Mouse (Mus musculus): Measurements from ENCODE around the gene Bub1b. TPM values are rescaled to one million over a fixed set of nuclear protein-coding genes. Genes with fewer than 3 reads are reported as not detected.

The Bub1b gene
- polyA plus RNA-seq, 1 experiment from 2014 or later, result 87.8 TPM

DNA sequence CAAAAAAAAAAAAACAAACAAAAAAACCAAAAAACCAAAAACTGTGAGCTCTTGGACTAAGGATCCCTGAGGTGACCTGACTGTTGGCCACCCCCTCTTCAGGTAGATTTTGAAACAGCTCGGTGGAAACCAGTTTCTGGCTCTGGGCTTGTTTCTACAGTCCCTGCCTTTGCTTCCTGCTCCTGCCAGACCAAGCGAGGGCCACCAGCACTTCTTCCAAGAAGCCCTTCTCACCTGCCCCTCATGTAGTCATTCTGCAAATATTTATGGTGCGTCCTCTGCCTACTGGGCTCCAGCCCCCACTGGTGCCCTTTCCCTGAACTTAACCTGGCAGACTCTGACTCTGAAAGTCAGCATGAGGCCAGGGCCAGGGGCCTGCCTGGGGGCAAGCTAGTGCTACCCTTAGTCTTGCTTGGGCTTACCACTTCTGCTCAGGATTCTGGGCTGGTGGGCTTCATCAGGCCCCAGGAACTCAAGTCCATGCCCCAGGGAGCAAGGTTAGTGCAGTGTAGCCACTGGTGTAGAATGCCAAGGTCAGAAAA lies 67.0 kb downstream of the Bub1b start:
- no peak for DNase-seq (ENCODE audit: low spot score)

- no peak for DNase-seq (ENCODE audit: low spot score)
These were observed 67.6 kb downstream of the Bub1b start for GRCm38 (mm10) chr2:118665616-118666015.

DNA sequence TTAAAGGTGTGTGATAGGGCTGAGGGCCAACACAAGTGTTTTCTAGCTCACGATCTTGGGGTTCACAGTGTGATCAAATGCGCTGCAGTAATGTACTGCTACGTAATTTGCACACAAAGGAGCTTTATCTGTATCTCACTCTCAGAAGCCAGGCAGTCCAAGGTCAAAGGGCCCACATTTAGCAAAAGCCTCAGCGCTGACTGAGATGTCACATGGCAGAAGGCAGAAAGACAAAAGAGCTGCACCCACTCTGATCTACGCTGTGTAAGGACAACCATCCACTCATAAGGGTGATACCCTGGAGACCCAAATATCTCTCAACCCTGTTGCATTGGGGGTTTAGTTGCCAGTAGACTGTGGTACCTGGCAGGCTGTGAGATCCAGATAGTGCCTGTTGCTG lies 69.2 kb downstream of the Bub1b start:
- DNase-seq (ENCODE audit: low spot score), result no peak

GRCm38 (mm10) chr2:118669245-118669644 lies 71.2 kb downstream of the Bub1b start:
- DNase-seq (ENCODE audit: low spot score), result peak; percentile 25

- no peak for DNase-seq (ENCODE audit: low spot score)
These were observed 71.8 kb downstream of the Bub1b start for GRCm38 (mm10) chr2:118669785-118670184.

DNA sequence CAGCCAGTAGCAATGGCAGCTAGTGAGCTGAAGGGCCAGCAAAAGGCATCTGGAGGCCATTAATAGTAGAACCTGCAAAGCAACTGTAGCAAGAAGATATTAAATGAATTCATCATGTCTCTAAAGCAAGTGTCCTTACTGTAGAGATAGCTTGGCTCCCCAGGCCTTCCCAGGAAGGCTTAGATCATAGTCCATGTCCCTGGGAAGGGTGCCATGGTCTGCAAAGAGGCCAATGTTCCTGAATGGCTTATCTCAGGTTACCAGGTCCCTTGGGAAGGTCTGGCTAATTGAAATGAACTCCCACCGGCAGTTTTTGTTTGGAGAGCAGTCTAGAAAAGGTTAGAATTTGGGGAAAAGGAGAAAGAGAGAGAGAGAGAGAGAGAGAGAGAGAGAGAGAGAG lies 73.7 kb downstream of the Bub1b start:
- no peak for DNase-seq (ENCODE audit: low spot score)

DNA sequence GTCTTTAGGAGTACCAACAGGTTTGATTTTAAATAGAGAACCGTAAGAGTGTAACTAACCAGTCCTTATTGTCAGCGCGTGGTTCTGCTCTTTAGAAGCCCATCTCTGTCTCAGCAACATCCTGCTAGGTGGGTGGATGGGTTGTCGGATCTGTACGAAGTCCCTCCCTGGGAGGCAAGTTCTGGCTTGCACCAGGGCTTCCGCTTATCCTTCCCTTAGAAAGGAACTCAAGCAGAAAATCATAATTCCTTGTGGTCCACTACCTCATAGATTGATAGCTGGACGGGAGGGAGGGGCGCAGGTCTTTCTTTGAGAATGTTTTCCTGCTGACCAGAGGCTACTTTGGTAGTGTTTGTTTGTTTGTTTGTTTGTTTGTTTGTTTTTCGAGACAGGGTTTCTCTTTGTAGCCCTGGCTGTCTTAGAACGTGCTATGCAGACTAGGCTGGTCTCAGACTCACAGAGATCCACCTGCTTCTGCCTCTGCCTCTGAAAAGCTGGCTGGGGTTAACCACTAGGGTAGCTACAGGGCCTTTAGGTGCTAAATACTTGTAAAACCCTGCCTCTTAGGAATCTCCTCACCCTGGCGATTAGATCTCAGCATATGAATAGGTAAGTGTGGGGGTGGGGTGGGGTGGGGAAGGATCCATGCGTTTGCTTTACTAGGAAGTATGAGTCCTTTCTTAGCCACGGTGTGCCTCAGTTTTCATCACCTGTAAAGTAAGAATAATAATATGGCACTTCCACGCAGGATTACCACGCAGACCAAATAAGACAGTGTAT lies 75.9 kb downstream of the Bub1b start:
- DNase-seq (ENCODE audit: low spot score), result no peak

DNA sequence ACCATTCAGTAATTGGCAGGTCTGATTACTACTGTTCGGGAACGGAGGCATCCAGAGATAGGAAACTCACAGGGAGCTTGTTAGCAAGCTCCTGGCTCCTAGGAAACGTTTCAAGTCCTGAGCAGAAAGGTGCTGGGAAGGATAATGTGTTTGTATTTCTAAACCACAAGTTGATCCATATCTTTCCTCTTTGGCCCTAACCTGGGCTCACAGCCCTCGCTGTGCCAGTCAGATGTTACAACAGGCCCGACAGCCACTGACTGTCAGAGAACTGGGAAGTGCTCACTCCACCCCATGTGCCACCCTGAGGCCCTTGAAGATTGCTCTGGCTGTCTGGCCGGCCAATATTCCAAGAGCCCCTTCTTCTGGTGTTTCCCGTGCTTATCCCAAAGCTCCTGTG lies 76.5 kb downstream of the Bub1b start:
- no peak for DNase-seq (ENCODE audit: low spot score)

DNA sequence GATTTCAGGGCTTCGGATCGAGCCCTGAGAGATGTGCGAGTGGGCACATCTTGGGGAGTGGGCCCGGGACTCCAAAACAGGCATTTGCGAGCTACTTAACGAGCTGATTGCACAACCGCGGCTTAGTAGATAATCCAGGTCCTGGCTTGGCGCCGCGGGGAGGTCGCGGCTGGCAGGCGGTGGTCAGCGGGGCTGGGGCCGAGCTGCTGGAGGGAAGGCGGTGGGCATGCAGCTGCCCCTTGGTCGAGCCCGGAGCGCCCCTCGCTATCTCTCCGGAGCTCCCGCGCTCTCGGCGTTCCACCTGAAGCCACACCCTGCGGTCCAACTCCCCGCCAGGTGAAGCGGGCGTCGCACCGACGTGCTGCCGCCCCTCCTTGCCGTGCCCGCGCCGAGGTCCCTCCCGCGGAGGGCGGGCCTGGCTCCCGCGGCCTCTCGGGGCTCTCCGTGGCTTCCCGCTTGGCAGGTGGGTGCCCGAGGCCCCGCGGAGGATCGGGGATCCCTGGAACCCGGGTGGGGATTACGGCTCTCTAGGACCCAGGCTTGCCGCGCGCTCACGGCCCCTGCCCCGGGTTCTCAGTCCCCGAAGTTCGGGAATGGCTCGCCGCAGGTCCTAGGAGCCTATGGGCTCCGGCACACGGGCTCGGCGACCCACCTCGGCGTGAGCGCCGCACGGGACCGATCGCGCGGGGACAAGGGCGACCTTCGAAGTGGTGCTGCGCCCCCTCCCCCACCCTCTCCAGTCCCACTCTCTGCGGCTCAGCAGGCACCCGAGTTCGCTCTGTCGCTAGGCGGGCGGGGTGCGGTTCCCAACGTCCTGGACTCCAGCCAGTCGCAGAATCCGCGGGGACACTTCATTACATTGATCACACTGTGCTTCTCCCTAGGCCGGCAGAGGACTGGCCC lies 79.1 kb downstream of the Bub1b start:
- no peak for DNase-seq (ENCODE audit: low spot score)

DNA sequence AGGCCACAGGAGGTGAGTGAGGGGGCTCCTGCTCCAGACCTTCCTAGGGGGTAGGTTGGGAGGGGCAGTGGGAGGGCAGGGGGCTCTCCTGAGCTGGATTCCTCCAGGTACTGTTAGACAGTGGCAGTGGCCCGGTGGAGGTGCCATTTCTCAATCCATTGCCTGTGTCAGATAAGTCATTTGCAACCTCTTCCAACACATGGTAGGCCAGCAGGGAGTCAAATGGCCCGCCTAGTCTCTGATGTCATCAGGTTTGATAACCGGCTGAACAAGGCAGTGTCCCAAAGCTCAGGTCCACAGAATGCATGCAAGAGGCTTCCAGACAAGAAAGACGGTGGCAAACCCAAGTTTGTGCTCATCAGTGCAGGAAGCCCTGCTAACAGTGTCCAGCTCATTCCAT lies 79.8 kb downstream of the Bub1b start:
- no peak for DNase-seq (ENCODE audit: low spot score)

- no peak for DNase-seq (ENCODE audit: low spot score)
These were observed 81.6 kb downstream of the Bub1b start for GRCm38 (mm10) chr2:118679577-118679976.

DNA sequence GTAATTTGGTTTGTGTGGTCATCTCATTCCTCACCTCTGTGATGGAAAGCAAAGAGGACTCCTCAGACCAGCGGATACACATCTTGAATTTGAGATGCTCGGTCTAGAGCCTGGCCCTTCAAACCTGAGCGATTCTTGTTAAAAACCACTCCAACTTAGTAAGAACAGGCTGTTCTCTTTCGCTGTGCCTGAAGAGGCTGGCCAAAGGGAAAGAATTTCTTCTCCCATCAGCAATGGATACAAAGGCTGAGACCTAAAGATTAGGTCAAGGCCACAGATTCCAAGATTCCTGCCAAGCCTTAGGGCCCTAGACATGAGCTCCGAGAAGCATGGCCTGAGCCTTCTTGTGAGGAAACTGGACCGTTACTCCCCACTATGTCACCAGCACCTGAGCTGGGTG lies 82.9 kb downstream of the Bub1b start:
- no peak for DNase-seq (ENCODE audit: low spot score)

DNA sequence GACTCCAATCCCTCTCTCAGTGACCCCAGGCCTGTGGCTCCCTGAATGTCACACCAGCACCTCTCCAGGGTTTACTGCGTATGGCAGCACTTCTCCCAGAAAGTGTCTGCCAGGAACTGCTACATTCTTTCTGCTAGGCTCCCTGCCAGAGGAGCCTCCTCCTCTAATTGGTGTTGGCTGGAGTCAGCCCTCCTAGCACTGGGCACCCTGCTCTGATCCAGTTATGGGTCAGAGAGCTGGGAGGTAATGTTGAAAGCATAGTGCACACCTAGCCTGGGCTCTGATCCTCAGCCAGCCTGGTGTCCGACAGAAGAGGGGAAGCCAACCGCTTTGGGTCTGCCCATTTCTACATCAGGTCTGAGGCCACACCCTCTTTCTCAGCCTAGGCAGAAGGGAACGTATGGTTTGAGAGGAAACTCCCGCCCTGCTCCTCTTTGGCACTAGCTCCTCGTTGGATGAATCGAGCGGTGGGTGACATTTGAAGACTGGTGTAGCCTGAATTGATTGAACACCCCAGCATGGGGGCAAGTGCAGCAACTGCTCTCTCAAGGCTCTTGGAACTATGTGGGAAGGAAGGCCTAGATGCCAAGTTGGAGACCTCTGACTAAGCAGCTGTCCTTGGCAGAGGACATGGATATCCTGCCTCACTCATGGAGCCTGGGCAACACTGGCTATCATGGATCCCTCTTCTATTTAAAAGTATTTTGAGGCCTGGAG lies 84.7 kb downstream of the Bub1b start:
- no peak for DNase-seq (ENCODE audit: low spot score)

GRCm38 (mm10) chr2:118685088-118685487 lies 87.1 kb downstream of the Bub1b start:
- DNase-seq (ENCODE audit: low spot score), result no peak

- DNase-seq (ENCODE audit: low spot score), result no peak
These were observed 88.7 kb downstream of the Bub1b start for GRCm38 (mm10) chr2:118686693-118687092.

- no peak for DNase-seq (ENCODE audit: low spot score)
These were observed 89.8 kb downstream of the Bub1b start for GRCm38 (mm10) chr2:118687791-118688190.

DNA sequence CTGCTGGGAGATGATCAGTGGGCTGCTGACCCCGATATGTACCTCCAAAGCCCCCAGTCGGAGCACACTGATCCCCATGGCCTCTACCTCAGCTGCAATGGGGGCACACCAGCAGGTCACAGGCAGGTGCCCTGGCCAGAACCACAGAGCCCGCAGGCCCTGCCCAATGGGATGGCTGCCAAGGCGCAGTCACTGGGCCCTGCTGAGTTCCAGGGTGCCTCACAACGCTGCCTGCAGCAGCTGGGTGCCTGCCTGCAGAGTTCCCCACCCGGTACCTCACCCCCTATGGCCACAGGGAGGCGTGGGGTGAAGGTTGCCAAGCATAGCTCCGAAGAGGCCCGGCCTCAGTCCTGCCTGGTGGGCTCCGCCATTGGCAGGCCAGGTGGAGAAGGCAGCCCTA lies 91.9 kb downstream of the Bub1b start:
- no peak for DNase-seq (ENCODE audit: low spot score)

All from thymus, postnatal 0 days (tissue).